Mouse (Mus musculus): ENCODE measurements around the gene Lias. TPM values are rescaled to one million over a fixed set of nuclear protein-coding genes. Genes with fewer than 3 reads are reported as not detected.

Gene Lias
- polyA plus RNA-seq, 1 experiment from 2014 or later, result 62.5 TPM

Other genes with a start within 250 kb of the Lias start
- gene Wdr19, start 191.8 kb upstream of the Lias start, polyA plus RNA-seq (2015; fragmentation: Nextera tagmentation; extraction: Ambion mirVana), result 12.7 and 15.2 TPM in 2 replicates
- 25.9 and 27.1 TPM in 2 replicates for gene Rfc1, start 55.8 kb upstream of the Lias start, polyA plus RNA-seq (2015; fragmentation: Nextera tagmentation; extraction: Ambion mirVana)
- 0.13 TPM in 2 replicates for gene Klb, start 43.2 kb upstream of the Lias start, polyA plus RNA-seq (2015; fragmentation: Nextera tagmentation; extraction: Ambion mirVana)
- 541 and 561 TPM in 2 replicates for gene Rpl9, start 53 bp upstream of the Lias start, polyA plus RNA-seq (2015; fragmentation: Nextera tagmentation; extraction: Ambion mirVana)
- 41.1 and 45.6 TPM in 2 replicates for gene Ugdh, start 44.5 kb downstream of the Lias start, polyA plus RNA-seq (2015; fragmentation: Nextera tagmentation; extraction: Ambion mirVana)
- 1.1 TPM in 1 of 2 replicates, not detected in the other for gene Gm43552, start 101.3 kb downstream of the Lias start, polyA plus RNA-seq (2015; fragmentation: Nextera tagmentation; extraction: Ambion mirVana)
- gene Smim14, start 145.7 kb downstream of the Lias start, polyA plus RNA-seq (2015; fragmentation: Nextera tagmentation; extraction: Ambion mirVana), result 174 and 193 TPM in 2 replicates
- gene Ube2k, start 145.7 kb downstream of the Lias start, polyA plus RNA-seq (2015; fragmentation: Nextera tagmentation; extraction: Ambion mirVana), result 190 and 191 TPM in 2 replicates